Mouse (Mus musculus) brain, embryonic 14.5 days (tissue): ENCODE measurements at regions not wholly inside any gene's neighbourhood (a gene's known extent, or its start where the extent isn't known, plus 50 kb on each side); places are given as distances from the start of the nearest gene placed in this dataset.

Experiments
- CTCF ChIP-seq: fragments of 200-500 bp; IDR thresholded peaks from 2 replicates; pipeline ENCODE4 v1.5.1; 2012; ENCODE audit warnings: inconsistent platforms, mild to moderate bottlenecking, moderate library complexity, borderline replicate concordance; ENCODE audit not compliant: insufficient read depth, insufficient read length; ENCODE audit errors: extremely low read depth
- POLR2A ChIP-seq: fragments of 200-500 bp; IDR thresholded peaks from 2 replicates; pipeline ENCODE4 v1.6.1; 2012; ENCODE audit warnings: mild to moderate bottlenecking, inconsistent platforms, borderline replicate concordance; ENCODE audit not compliant: poor library complexity, insufficient read depth, insufficient read length, severe bottlenecking; ENCODE audit errors: extremely low read depth

- TF ChIP-seq POLR2A (no peak), CTCF (no peak)
Measured at GRCm38 (mm10) chr5:35162607-35163006, 57.0 kb upstream of the Lrpap1 start.
